Mouse (Mus musculus) lung, postnatal 0 days (tissue): Measurements from ENCODE around the gene Gm10282. TPM values are rescaled to one million over a fixed set of nuclear protein-coding genes. Genes with fewer than 3 reads are reported as not detected.

ENCODE experiments used
- ATAC-seq: fragments of 200-750 bp; cut with Nextera tagmentation; 2 replicates; pipeline ENCODE4 v1.8.0; 2017; ENCODE audit warnings: moderate library complexity
- DNase-seq: peaks from one replicate; pipeline ENCODE4 v3.0.0-alpha.2; 2016; ENCODE audit warnings: low spot score
- H3K27ac ChIP-seq: fragments of 300-500 bp; sonication (generic); 2 replicates; pipeline ENCODE4 v1.5.1; 2014; ENCODE audit warnings: antibody characterized with exemption, mild to moderate bottlenecking, low read length, mixed read lengths
- H3K27me3 ChIP-seq: fragments of 300-500 bp; sonication (generic); replicated peaks from 2 replicates; pipeline ENCODE4 v1.6.1; 2014; ENCODE audit warnings: low read length, mixed read lengths; ENCODE audit not compliant: insufficient read depth
- H3K36me3 ChIP-seq: fragments of 300-500 bp; sonication (generic); 2 replicates; pipeline ENCODE4 v1.6.1; 2014; ENCODE audit warnings: low read length, mixed read lengths; ENCODE audit not compliant: insufficient read depth
- H3K4me1 ChIP-seq: fragments of 300-500 bp; sonication (generic); 2 replicates; pipeline ENCODE4 v1.6.1; 2014; ENCODE audit warnings: antibody characterized with exemption, low read depth, low read length, mixed read lengths; ENCODE audit not compliant: insufficient read depth
- H3K4me2 ChIP-seq: fragments of 300-500 bp; sonication (generic); replicated peaks from 2 replicates; pipeline ENCODE4 v1.6.1; 2014; ENCODE audit warnings: low read depth, mild to moderate bottlenecking, low read length, moderate library complexity, mixed read lengths
- H3K4me3 ChIP-seq: fragments of 300-500 bp; sonication (generic); 2 replicates; pipeline ENCODE4 v1.5.1; 2014; ENCODE audit warnings: low read depth, low read length
- H3K9ac ChIP-seq: fragments of 300-500 bp; sonication (generic); replicated peaks from 2 replicates; pipeline ENCODE4 v1.6.1; 2014; ENCODE audit warnings: low read depth, mild to moderate bottlenecking
- H3K9me3 ChIP-seq: fragments of 300-500 bp; sonication (generic); 2 replicates; pipeline ENCODE4 v1.6.1; 2016; ENCODE audit warnings: low read length, mixed read lengths
- CTCF ChIP-seq: IDR thresholded peaks from 2 replicates; pipeline ENCODE4 v1.5.1; 2016; ENCODE audit warnings: antibody characterized with exemption, mild to moderate bottlenecking
- EP300 ChIP-seq: IDR thresholded peaks from 2 replicates; pipeline ENCODE4 v1.6.1; 2016; ENCODE audit warnings: antibody characterized with exemption, mild to moderate bottlenecking, control low read depth
- WGBS: fragments of 180-500 bp; shearing (Covaris S2); extraction: QIAGEN DNeasy Blood & Tissue Kit; methylation state at CpG from one replicate; pipeline ENCODE4 v1.1.7; 2014; 5-methylcytosine and 5-hydroxymethylcytosine counted together
- polyA plus RNA-seq: library from polyadenylated mRNA; unstranded; fragments of >200 nt; fragmentation: Nextera tagmentation; extraction: Ambion mirVana; gene quantifications from 2 replicates; pipeline ENCODE4 v1.2.1, GENCODE M21; 2015

The Gm10282 gene
- polyA plus RNA-seq, 1 experiment from 2014 or later, result 5.7 TPM

DNA sequence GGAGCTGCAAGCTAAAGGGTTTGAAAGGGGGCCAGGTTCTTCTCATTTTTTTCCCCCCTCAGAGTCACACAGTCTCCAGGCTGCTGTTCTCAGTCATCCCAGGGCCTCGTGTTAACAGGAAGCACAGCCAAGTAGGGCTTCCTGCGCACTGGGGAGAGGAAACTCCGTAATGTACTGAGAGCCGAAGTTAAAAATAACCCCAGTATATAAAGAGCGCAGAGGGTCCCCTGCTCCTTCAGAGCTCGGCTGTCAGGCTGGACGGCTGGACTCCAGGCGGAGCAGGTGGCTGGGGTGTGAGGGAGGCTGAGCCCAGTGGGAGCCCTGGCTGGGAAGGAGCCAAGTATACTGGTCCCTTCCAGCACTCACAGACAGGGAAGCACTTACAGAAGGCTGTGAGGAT lies 9.4 kb downstream of the Gm10282 start:
- H3K27ac ChIP-seq, result peak overlapping the region; percentile 87
- DNase-seq (peak; percentile 93), ATAC-seq (peak; percentile 97)
- H3K36me3 ChIP-seq, result no peaks in the 10 kb centered on the region
- H3K4me1 ChIP-seq, result peaks cover 7% of the 10 kb centered on the region
- 15% methylated on average over 8 of the region's 8 CpGs for WGBS
- H3K9me3 ChIP-seq, result no peaks in the 10 kb centered on the region
- H3K9ac ChIP-seq, result no peak overlapping the region
- TF ChIP-seq CTCF (peak; percentile 18; the same call in 1 of the 2 replicates), EP300 (peak; percentile 98)
- H3K27me3 ChIP-seq, result no peaks in the 10 kb centered on the region
- no peak overlapping the region for H3K4me3 ChIP-seq
- no peak overlapping the region for H3K4me2 ChIP-seq

- no peaks in the 10 kb centered on the region for H3K27me3 ChIP-seq
- H3K36me3 ChIP-seq, result no peaks in the 10 kb centered on the region
- ATAC-seq (peak; percentile 13), DNase-seq (peak; percentile 30)
- no peak overlapping the region for H3K4me2 ChIP-seq
- peak overlapping the region; percentile 87 for H3K27ac ChIP-seq
- 65% methylated on average over 3 of the region's 3 CpGs for WGBS
- TF ChIP-seq CTCF (no peak), EP300 (no peak)
- H3K9me3 ChIP-seq, result no peaks in the 10 kb centered on the region
- H3K4me1 ChIP-seq, result peaks cover 7% of the 10 kb centered on the region
- H3K9ac ChIP-seq, result 0 out of 2 replicates have a peak overlapping the region, but pooled peaks have one; percentile 8
- H3K4me3 ChIP-seq, result no peak overlapping the region
Measured at GRCm38 (mm10) chr8:72295125-72295524, 9.9 kb downstream of the Gm10282 start.

DNA sequence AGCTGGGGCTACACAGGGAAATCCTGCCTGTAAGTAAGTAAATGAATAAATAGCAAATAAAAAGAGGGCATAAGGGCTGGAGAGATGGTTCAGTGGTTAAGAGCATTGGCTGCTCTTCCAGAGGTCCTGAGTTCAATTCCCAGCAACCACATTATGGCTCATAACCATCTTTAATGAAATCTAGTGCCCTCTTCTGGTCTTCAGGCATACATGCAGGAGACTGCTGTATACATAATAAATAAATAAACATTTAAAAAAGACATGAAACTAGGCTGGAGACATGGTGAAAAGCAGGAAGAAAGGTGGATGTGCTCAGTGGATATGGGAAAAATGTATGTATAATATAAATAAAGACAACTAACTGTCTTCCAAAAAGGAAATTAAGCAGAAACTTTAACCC lies 11.8 kb downstream of the Gm10282 start:
- DNase-seq (no peak), ATAC-seq (no peak)
- TF ChIP-seq CTCF (peak; percentile 20; the same call in 1 of the 2 replicates), EP300 (no peak)
- no peak overlapping the region for H3K4me2 ChIP-seq
- no peak overlapping the region for H3K4me3 ChIP-seq
- no peak overlapping the region for H3K9ac ChIP-seq
- H3K9me3 ChIP-seq, result no peaks in the 10 kb centered on the region
- no peaks in the 10 kb centered on the region for H3K36me3 ChIP-seq
- H3K27ac ChIP-seq, result no peak overlapping the region
- no peaks in the 10 kb centered on the region for H3K27me3 ChIP-seq
- peaks cover 7% of the 10 kb centered on the region for H3K4me1 ChIP-seq

GRCm38 (mm10) chr8:72291104-72291503 lies 14.0 kb downstream of the Gm10282 start:
- Histone ChIP-seq H3K9me3 (no peaks in the 10 kb centered on the region), H3K27ac (no peak overlapping the region), H3K36me3 (no peaks in the 10 kb centered on the region), H3K4me2 (no peak overlapping the region), H3K4me1 (peaks cover 7% of the 10 kb centered on the region), H3K9ac (no peak overlapping the region), H3K27me3 (no peaks in the 10 kb centered on the region), H3K4me3 (no peak overlapping the region)
- no peak for DNase-seq
- ATAC-seq, result no peak
- TF ChIP-seq CTCF, result no peak
- WGBS, result 60% methylated on average over 2 of the region's 2 CpGs

- no peak overlapping the region for H3K4me3 ChIP-seq
- no peak overlapping the region for H3K27ac ChIP-seq
- H3K4me2 ChIP-seq, result no peak overlapping the region
- no peak overlapping the region for H3K9ac ChIP-seq
- no peaks in the 10 kb centered on the region for H3K4me1 ChIP-seq
- TF ChIP-seq CTCF, result no peak
- TF ChIP-seq EP300, result no peak
- no peak for DNase-seq
- no peaks in the 10 kb centered on the region for H3K36me3 ChIP-seq
- no peak for ATAC-seq
- H3K9me3 ChIP-seq, result no peaks in the 10 kb centered on the region
- H3K27me3 ChIP-seq, result no peaks in the 10 kb centered on the region
Measured at GRCm38 (mm10) chr8:72289051-72289450, 16.0 kb downstream of the Gm10282 start.

DNA sequence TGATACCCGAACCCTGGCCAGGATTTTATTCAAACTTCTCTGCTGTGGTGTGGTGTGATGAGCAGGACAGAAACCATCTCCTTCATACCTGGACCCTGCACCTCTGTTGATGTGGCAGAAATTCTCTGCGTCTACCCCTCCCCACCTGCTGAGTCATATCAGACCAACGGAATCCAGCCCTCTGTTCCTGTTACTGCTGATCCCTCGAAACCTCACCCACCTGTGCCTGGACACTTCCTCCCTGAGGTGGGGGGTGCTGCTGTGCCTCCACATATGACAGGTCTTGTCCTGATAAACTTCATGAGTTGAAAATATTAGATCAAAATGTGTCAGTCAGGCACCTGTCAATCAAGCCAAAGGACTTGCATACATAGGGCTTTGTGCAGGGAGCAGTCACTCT lies 19.8 kb downstream of the Gm10282 start:
- no peak for DNase-seq
- Histone ChIP-seq H3K36me3 (no peaks in the 10 kb centered on the region), H3K9ac (no peak overlapping the region), H3K4me1 (no peaks in the 10 kb centered on the region), H3K9me3 (no peaks in the 10 kb centered on the region), H3K27me3 (no peaks in the 10 kb centered on the region), H3K27ac (no peak overlapping the region), H3K4me2 (no peak overlapping the region), H3K4me3 (no peak overlapping the region)
- TF ChIP-seq CTCF (no peak), EP300 (no peak)
- WGBS, result 57% methylated on average over 4 of the region's 4 CpGs
- no peak for ATAC-seq

GRCm38 (mm10) chr8:72281634-72282033 lies 23.4 kb downstream of the Gm10282 start:
- Histone ChIP-seq H3K4me3 (no peak overlapping the region), H3K27ac (0 out of 2 replicates have a peak overlapping the region, but pooled peaks have one; percentile 23), H3K36me3 (no peaks in the 10 kb centered on the region), H3K9ac (no peak overlapping the region), H3K9me3 (no peaks in the 10 kb centered on the region), H3K4me1 (no peaks in the 10 kb centered on the region), H3K4me2 (no peak overlapping the region), H3K27me3 (no peaks in the 10 kb centered on the region)
- DNase-seq, result peak; percentile 83
- TF ChIP-seq CTCF, result no peak
- peak; percentile 87 for TF ChIP-seq EP300
- peak; percentile 93 for ATAC-seq
- 13% methylated on average over 3 of the region's 3 CpGs for WGBS
